Mouse (Mus musculus): Measurements from ENCODE around the gene Zfp988. TPM values are rescaled to one million over a fixed set of nuclear protein-coding genes. Genes with fewer than 3 reads are reported as not detected.
A peak's percentile ranks its signal among the peaks of the same experiment; 100 is the strongest.
"Not testable (repeated sequence)": the region's sequence is repeated elsewhere in the genome, so short reads cannot be mapped to it uniquely, and the experiment has no call there.

The Zfp988 gene
- total RNA-seq, 2 experiments from 2014 or later = 0.19 to 0.30 TPM

- peak in 1 of 2 experiments; percentile 18 for DNase-seq (ENCODE audit: extremely low spot score in 1 of 2, low spot score in 2 of 2)
- intact Hi-C loops (cut with DNase I) = not testable (repeated sequence)
Observed at GRCm38 (mm10) chr4:147340236-147340635, 34.8 kb downstream of the Zfp988 start.

GRCm38 (mm10) chr4:147340876-147341275 lies 35.4 kb downstream of the Zfp988 start:
- DNase-seq (ENCODE audit: extremely low spot score in 1 of 2, low spot score in 2 of 2); intact Hi-C loops (cut with DNase I): not testable (repeated sequence)

GRCm38 (mm10) chr4:147343042-147343908 lies 37.8 kb downstream of the Zfp988 start:
- intact Hi-C loops (cut with DNase I) = not testable (repeated sequence)
- peak in 1 of 2 experiments; percentile 34 for DNase-seq (ENCODE audit: extremely low spot score in 1 of 2, low spot score in 2 of 2)

- not testable (repeated sequence) for DNase-seq (ENCODE audit: extremely low spot score in 1 of 2, low spot score in 2 of 2)
Observed at GRCm38 (mm10) chr4:147345061-147345554, 39.6 kb downstream of the Zfp988 start.

GRCm38 (mm10) chr4:147346361-147347035 lies 41.0 kb downstream of the Zfp988 start:
- DNase-seq (ENCODE audit: extremely low spot score in 1 of 2, low spot score in 2 of 2); intact Hi-C loops (cut with DNase I): not testable (repeated sequence)

More at GRCm38 (mm10) chr4:147345061-147345554, 39.6 kb downstream of the Zfp988 start:
- intact Hi-C loops (cut with DNase I) = not testable (repeated sequence)

- DNase-seq (ENCODE audit: extremely low spot score in 1 of 2, low spot score in 2 of 2); intact Hi-C loops (cut with DNase I): not testable (repeated sequence)
Observed at GRCm38 (mm10) chr4:147347300-147347699, 41.8 kb downstream of the Zfp988 start.

- intact Hi-C loops (cut with DNase I); DNase-seq (ENCODE audit: extremely low spot score in 1 of 2, low spot score in 2 of 2): not testable (repeated sequence)
Observed at GRCm38 (mm10) chr4:147347880-147348279, 42.4 kb downstream of the Zfp988 start.

- intact Hi-C loops (cut with DNase I); DNase-seq (ENCODE audit: extremely low spot score in 1 of 2, low spot score in 2 of 2): not testable (repeated sequence)
Observed at GRCm38 (mm10) chr4:147348401-147348800, 42.9 kb downstream of the Zfp988 start.

GRCm38 (mm10) chr4:147348906-147349686 lies 43.6 kb downstream of the Zfp988 start:
- intact Hi-C loops (cut with DNase I) = not testable (repeated sequence)
- DNase-seq (ENCODE audit: extremely low spot score in 1 of 2, low spot score in 2 of 2) = peak in 1 of 2 experiments; percentile 48

- intact Hi-C loops (cut with DNase I) = not testable (repeated sequence)
- peak in 1 of 2 experiments; percentile 22 for DNase-seq (ENCODE audit: extremely low spot score in 1 of 2, low spot score in 2 of 2)
Observed at GRCm38 (mm10) chr4:147349687-147350415, 44.4 kb downstream of the Zfp988 start.

GRCm38 (mm10) chr4:147350541-147350940 lies 45.1 kb downstream of the Zfp988 start:
- intact Hi-C loops (cut with DNase I); DNase-seq (ENCODE audit: extremely low spot score in 1 of 2, low spot score in 2 of 2): not testable (repeated sequence)

GRCm38 (mm10) chr4:147351376-147351980 lies 46.0 kb downstream of the Zfp988 start:
- DNase-seq (ENCODE audit: extremely low spot score in 1 of 2, low spot score in 2 of 2); intact Hi-C loops (cut with DNase I): not testable (repeated sequence)

- intact Hi-C loops (cut with DNase I) = not testable (repeated sequence)
Observed at GRCm38 (mm10) chr4:147353626-147354025, 48.2 kb downstream of the Zfp988 start.

GRCm38 (mm10) chr4:147356042-147356441 lies 50.6 kb downstream of the Zfp988 start:
- intact Hi-C loops (cut with DNase I) = not testable (repeated sequence)

More at GRCm38 (mm10) chr4:147353626-147354025, 48.2 kb downstream of the Zfp988 start:
- not testable (repeated sequence) for DNase-seq (ENCODE audit: extremely low spot score in 1 of 2, low spot score in 2 of 2)

GRCm38 (mm10) chr4:147357195-147357594 lies 51.7 kb downstream of the Zfp988 start:
- intact Hi-C loops (cut with DNase I) = not testable (repeated sequence)

More at GRCm38 (mm10) chr4:147356042-147356441, 50.6 kb downstream of the Zfp988 start:
- DNase-seq (ENCODE audit: extremely low spot score in 1 of 2, low spot score in 2 of 2) = not testable (repeated sequence)

GRCm38 (mm10) chr4:147361003-147361402 lies 55.5 kb downstream of the Zfp988 start, which contains the start of gene Zfp978:
Gene Zfp978 (plus strand): TSS chr4:147361303.
- DNase-seq (ENCODE audit: extremely low spot score in 1 of 2, low spot score in 2 of 2); intact Hi-C loops (cut with DNase I): not testable (repeated sequence)

More at GRCm38 (mm10) chr4:147357195-147357594, 51.7 kb downstream of the Zfp988 start:
- not testable (repeated sequence) for DNase-seq (ENCODE audit: extremely low spot score in 1 of 2, low spot score in 2 of 2)

GRCm38 (mm10) chr4:147361872-147362271 lies 56.4 kb downstream of the Zfp988 start:
- DNase-seq (ENCODE audit: extremely low spot score in 1 of 2, low spot score in 2 of 2); intact Hi-C loops (cut with DNase I): not testable (repeated sequence)

Data from left cerebral cortex, postnatal 10 days (tissue).